Mouse (Mus musculus) frontal cortex, postnatal 10 days (tissue): ENCODE measurements around the gene 1700020N01Rik.

ENCODE experiments used
- DNase-seq, 2 experiments: peaks; one replicate each; pipeline ENCODE4 v3.0.0; 2022; ENCODE audit warnings: low spot score in 2 of 2, mixed read lengths in 1 of 2

Gene 1700020N01Rik

DNA sequence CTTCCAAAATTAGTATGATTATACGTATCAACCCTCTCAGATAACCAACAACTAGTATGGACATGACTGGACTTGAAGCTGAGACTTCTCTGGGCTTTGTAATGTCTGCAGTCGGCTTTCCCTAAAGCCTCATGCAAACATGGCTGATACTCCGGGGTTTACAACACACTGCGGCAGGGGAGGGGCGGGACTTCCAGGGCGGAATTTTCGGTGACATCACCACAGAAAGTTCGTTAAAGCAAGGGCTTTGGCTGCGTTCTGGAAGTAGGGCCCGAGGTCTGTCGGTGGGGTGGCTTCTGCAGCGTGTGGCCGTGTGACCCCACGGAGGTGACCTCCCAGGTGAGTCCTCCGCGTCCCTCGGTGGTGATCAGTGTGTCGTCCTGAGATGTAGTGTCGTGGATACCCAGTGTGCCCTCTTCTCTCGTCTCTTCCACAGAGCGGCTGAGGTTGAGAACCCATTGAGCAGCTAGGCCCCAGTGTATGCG is at the start of gene 1700020N01Rik:
1700020N01Rik (plus strand) TSS at position 250 of the 485 bp plus-strand sequence.
- no peak for DNase-seq

DNA sequence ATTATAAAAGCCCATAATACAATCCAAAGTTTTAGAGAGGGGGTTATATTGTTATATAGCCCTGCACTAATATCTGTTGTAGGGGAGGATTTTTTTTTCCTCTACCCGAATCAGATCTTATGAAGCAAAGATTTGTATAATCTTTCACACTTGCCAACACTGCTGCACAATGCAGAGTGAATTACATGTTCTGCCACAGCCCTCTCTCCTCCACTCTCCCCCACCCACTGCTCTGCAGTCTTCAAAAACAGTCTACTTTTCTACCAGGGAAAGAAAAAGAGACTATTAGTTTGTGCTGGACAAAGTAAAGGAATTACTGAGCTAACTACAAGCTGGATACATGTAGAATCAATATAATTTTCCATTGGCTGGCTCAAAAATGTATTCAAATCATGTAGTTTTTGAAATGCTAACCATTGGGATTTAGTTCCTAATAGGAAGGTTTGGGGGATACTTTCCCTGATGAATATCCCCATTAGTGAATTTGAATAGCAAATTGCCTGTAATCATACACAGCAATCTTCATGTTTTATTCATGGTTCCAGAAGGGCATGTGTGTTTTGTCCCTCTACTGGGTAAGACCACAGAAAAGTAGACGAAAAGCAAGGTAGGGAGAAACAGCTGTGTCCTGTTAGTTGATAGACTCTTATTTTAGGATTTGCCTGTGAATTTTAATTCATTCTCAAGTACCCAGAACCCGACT is 49.2 kb upstream of the 1700020N01Rik start:
- DNase-seq: no peak

DNA sequence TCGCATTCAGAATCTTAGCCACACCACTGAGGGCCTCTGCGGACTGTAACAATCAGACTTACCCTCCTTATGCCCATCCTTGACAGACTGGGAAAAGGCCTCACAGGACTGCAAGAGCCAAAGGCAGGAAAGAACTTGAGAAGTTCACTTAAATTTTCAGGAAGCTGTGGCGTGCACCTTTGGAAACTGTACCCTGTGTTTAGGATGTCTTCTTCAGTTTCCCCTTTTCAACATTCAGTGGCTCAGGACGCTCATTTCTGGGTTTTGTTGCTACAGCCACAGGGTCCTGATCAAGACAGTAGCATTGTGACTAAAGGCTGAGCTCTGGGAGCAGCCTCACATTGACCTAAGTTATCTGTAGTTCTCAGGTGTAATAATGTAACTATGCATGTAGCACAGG is 48.2 kb upstream of the 1700020N01Rik start:
- no peak for DNase-seq

DNA sequence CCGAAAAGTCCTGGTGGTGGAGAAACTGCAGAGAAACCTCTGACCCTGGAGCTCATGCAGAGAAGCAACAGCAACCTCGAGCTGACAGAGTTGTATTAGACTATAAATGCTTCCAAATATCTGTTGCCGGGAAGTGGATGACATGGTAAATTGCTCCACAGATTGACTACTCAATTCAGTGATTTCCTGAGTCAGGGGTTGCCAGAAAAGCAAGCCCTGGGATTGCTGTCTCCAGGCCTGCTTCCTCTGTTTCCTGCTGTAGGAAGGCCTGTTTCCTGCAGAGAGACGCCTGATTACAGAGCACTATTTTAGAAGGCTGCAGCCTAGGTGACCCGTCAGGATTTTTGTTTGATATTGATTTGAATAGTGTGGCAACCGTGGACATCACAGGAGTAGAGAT is 47.5 kb upstream of the 1700020N01Rik start:
- no peak for DNase-seq

DNA sequence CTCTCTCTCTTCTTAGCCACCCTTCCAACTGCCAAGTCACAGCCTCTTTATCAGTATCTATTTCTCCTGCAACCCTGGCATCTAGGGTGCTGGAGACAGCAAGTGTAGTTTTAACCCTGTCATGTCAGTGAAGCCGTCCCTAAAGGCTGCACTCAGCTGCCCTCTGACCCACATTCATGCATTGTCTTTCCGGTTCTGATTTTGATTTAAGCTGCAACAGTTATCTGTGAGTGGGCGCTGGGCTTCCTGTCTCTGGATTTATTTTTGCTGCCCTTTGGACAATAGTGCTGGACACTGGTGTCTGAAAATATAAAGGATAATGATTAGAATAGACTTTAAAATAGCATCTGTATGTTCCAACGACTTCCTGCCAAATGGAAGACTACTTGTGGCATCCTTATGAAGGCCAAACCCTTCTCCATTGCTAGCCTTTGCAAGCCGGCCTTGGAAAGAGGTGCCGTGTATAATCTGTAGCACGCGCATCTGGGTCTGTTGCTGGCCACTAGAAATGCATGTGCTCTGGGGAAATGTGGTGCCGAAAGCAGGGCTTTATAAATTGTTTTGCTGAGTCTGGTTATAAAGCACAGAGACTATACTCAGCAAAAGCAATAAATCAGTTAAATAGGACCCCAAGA is 44.0 kb upstream of the 1700020N01Rik start:
- no peak for DNase-seq

DNA sequence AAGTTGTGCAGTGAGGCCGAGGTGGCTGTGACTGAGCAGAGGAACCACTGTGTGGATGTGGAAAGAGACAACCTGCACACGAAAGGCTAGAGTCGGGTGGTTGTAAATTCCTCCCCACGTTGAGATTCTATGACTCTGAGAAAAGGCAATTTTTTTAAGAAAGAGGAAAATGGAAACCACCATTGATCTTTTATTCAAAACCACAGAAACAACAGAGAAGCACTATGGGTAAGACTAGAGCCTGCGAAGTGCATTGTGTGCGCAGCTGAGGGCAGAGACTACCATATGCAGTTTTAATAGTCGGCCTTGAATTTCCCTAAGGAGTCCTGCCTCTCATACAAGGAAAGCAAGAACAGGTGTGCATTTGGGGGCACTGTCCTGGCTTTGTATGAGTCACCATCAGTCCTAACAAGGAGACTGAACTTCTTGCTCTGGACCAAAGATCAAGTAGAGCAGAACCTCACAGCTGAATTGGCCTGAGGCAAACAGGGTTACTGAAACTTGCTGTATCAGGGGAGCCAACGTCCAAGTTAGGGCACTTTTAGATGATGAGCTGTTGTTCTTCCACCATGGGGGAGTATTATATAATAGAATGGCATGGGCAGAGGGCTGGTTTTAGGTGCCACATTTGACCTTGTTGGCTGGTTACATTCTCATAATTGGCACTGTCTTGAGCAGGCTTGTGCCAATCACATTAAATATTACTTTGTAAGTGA is 39.8 kb upstream of the 1700020N01Rik start:
- no peak for DNase-seq

DNA sequence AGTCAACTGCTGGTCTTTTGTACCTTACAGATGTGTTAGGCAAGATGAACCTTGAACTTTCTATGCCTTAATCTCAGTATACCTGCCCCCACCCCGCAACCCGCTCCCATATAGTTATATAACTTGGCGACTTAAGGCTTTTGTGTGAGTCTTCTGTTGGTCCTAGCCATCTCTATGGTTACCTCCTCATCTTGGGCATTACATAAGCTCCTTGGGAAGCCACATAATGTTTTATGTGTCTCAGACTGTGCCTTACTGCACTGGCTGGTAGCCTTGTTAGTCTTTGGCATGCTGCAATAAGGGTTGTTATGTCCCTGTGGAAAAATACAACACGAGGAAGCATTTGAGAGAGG is 39.3 kb upstream of the 1700020N01Rik start:
- DNase-seq: no peak

DNA sequence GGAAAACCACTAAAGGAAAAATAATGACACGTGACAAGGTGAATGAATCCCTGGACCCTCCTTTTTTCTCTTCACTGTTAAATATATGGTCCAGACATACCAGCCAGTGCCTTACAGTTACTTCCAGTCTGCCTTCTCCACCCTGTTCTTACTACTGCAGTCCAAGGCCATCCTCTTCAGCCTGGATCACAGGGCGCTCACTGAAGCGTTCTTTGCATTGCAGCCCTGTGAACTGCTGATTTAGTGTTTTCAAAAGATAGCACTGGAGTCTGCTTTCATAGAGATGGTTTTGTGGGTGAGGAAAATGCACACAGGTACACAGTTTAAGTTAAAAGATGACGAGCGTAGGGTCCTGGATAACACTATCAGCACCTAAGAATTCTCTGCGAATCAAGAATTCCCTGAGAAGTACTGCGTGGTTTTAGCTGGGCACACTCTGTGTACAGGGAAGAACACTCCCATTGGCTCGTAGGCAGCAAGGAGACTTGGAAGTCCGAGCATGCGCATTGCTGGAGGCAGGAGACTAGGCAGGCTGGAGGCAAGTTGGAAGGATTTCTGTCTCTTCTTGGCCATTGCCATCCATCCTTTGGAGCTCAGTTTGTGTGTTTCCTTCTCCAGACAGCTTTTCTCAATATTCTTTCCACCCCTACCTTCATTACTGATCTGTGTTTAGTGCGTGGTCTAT is 37.9 kb upstream of the 1700020N01Rik start:
- DNase-seq: no peak

DNA sequence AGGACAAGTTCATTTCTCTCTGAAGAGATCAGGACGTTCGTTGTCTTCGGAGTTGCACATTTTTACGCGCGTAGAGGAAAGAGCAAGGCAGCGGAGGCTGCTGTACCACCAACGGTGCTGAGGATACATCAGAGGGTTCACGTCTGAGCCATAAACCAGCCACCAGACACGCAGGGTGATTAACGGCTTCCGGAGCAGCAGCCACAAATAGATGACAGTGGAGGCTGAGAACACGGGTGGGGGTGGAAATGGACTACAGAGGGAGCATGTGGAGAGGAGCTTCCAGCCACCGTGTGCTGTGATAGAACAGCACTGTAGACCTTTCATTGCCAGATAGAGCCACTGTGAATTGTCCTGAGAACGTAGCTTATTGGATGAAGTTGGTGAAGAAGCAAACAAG is 33.2 kb upstream of the 1700020N01Rik start:
- DNase-seq: no peak

DNA sequence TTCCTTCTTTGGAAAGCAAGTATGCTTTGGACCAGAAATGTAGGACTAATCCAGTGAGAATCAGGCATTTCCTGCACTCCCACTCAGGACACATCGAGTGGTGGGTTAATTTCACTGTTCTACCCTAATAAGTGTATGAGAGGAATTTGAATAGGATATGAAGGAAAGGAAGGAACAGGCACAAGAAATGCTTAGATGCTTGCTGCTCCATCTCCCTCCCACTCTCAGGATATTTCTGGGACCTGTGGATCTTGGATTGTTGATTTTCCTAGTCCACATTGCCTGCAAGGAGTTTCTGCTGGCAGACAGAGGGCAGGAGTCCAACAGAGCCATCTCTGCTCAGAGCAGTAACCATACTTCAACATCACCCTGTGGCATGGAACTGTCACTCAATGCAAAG is 31.8 kb upstream of the 1700020N01Rik start:
- no peak for DNase-seq

DNA sequence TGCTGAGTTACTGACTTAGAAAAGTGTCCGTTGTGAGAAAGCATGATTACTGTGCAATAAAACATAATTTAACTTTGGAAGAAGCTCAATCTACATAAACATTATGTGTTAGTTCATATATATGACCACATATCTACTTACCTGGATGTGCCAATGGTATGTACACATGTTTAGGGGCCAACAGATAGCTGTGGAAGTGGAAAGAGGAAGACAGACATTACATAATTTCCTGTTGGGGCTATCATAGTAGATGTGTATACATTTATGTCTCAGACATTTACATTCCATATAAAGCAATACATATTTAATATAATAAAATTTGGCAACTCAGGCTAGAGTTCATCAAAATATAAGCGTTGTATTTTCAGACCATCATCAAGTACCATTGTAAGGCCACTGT is 29.5 kb upstream of the 1700020N01Rik start:
- no peak for DNase-seq

DNA sequence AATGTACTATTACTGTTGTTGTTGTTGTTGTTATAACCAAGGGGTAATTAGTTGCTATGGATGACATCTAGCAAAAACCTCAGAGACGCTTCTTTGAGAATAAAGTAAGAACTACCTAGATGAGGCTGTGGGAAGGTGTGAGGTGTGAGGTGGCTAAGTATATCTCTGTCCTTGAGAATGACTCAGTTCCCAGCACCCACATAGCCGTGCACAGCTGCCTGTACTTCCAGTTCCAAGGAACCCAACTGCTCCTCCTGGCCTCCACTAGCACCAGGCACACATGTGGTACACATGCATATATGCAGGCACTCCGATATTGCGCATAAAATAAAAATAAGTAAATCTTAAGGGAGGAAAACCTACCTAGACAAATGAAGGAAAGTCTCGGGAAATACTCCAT is 28.8 kb upstream of the 1700020N01Rik start:
- DNase-seq: no peak

DNA sequence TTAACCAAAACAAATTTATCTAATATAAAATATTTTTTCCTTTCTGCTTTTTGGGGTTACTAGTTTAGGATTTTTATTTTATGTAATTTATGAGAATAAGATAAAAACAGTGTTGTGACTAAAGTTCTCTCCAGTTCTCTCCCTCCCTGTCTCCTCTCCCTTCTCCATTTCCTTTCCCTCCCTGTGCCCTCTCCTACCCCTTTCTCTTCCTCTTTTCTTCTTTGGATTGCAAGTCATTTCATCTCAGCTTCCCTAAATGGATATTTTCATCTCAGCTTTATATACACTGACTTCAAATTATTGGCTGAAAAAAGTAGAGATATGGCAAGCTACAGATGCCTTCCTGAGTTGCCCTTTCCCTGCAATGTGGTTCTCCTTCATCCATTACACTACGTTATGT is 26.9 kb upstream of the 1700020N01Rik start:
- DNase-seq: no peak

DNA sequence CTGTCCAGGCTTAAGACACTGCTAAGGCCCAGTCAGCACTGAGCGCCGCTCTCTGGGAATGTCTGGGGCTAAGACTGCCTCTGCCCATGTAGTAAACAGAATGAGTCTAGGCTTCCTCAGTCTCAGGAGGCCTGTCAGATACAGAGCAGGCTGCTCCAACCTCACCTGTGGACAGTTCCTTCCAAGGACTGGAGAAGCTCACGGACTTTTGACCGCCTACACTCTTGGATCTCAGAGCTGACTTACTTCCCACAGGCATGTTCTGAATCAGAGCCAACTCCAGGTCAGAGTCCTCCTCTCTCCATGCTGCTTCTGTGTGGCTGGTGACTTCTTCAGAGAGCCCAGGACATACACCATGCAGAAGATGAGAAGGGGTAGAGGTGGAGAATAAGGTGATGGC is 21.3 kb upstream of the 1700020N01Rik start:
- no peak for DNase-seq

DNA sequence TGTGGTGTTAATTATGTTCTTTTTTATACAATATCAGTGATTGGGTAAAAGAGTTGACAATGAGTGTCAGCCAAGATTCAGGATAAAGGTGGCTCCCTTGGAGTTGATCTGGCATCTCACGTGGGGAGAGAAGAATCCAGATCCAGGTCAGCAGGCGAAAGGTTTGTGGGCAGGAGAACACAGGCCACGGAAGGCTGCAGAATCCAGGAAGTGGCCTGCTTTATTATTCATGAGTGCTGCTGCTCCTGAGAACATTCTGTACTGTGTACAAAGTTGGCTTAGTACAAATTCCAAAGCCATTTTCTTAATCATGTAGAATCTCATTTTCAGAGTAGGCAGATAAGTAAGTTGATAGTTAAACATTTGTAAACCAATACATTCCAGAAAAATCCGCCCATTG is 19.2 kb upstream of the 1700020N01Rik start:
- no peak for DNase-seq

DNA sequence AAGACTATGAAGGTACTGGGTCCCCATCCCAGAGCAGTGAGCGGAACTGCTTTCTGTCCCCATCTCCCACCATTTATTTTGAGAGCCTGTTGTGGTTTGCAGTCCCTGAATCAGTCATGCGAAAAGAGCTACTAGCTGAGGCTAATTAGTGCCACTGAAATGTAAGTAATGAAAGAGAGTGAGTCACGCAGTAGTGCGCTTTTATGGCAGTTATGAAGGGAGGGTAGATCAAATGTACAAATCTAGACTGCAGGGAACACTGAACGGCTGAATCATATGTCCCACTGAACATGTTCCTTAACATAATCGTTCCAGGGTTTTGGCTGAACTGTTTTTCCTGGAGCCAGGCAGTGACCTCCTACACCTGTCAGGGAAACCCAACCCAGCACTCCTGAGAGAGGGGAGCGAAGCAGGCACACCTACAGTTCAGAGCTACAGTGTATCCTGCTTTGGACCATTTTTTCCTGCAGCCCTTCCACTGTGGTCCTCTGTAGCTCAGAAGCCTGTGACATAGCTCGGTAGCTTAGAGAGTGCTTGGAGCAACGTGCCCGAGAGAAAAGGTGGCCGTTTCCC is 17.1 kb upstream of the 1700020N01Rik start:
- no peak for DNase-seq

DNA sequence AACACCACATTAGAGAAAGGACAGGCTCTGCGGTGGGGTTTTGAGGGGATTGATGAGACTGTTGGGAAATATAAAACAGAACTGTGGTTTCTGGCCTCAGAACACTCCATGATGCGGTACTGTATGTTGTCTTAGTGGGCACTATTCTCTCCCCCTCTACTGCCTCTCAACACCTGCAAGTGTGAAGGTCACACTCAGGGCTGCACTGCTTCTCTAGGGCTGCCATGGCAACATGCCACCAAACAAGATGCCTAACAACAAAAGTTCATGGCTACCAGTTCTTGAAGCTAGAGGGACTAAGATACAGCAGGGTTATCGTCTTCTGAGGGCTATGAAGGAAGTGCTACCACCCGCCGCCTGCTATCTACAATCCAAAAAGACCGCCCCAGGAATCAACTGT is 15.1 kb upstream of the 1700020N01Rik start:
- no peak for DNase-seq

DNA sequence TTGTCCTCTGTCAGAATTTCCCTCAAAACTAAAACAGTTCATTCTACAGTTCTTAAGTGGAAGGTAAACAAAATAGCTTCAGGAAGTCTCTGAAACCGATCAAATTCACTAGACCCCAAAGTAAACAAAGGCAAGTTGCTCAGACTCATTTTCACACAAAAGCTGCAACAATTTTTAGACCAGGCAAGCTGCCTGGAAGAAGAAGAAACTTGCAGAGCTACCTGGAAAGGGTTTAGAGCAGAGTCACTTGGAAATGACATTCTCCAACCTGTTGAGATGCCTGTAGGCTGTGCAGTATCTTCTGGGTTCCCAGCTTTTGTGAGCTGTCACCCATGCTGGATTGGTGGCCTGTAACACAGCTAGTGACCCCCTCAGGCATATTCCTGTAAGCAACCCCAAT is 11.4 kb upstream of the 1700020N01Rik start:
- no peak for DNase-seq

DNA sequence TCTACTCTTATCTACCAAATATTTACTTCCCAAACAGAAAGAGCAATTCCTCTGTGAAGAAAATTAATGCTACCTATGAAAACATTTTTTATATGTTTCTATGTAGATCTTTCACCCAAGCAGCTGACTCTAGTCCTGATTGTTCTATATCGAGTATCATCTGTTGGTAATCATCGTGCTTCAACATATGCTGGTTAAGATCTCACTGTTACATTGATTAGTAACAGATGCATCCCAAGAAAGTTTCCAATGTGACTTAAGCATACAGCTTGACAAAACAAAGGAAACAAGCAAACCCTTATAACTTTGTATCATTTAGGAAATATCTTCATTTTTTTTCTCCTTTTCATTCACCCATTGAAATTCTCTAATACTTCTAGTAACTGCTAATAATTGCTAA is 5.9 kb upstream of the 1700020N01Rik start:
- no peak for DNase-seq

DNA sequence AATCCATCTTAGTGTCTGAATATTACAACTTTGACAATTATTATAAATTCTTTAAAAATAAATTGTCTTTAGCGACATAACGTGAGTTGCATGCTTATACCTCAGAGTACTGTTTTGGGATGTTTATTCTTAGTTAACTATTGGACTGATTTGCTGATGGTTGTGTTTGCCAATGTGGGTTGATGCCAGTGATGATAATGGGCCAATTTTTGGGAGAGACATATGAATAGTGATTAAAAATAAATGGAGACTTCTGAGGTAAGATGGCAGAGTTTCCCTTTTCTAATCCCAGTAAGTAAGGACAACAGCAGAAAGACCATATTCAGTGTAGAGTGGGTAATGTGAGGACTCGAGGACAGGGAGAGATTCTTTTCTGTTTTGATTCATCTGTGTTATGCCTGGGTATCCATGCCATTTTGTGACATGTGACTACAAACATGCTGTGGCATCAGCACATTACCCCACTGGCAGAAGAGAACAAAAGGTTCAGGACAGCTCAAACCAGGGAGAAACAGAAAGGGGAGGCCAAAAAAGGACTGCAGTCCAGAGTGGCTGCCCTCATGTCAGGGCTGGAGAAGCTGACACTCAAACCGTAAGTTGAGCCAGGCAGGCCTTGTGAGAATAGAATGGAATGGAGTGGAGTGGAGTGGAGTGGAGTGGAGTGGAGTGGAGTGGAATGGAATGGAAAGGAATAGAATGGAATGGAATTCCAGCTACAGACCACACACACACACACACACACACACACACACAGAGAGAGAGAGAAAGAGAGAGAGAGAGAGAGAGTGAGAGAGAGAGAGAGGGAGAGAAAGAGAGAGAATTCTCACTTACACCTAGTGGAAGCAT is 4.7 kb upstream of the 1700020N01Rik start:
- DNase-seq: no peak

DNA sequence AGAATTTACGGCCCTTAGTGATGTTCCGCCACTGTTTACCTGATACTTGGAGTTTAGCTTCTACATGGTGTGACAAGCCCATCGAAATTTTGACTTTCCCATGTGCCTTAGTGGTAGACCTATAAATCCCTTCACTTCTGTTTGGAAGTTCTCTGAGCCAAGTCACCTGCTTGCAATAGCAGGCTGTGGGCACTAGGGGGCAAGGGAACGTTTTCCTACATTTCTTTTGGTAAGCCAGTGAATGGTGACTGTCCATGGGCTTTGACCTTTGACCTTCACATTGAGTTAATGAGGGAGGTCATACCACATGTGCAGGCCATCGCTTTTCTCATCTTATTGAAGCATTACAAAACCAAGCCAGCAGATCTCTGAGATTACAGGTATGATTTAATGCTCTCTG is 8.0 kb downstream of the 1700020N01Rik start:
- peak in 1 of 2 experiments; percentile 39 for DNase-seq
